ENCODE assay signal across 11 mouse cellular contexts in genomic region chr4:81578981-81579380, GRCm38 (mm10).
DNase-seq lines count a peak whose midpoint lies in the region; ATAC-seq and TF ChIP-seq lines count a peak whose summit lies in the region.
"Had no signal": no experiment of that assay in that cellular context is flagged by ENCODE, and none has a peak within 500 bp of the region (broad histone marks: within the 10 kb centered on the region; RNA-seq: fewer than 3 reads in every experiment).

No protein-coding gene starts in this region.

- DNase-seq in right cerebral cortex, postnatal 10 days (ENCODE audit: low spot score in 2 of 2): peak; percentile 45 to 57
- DNase-seq in right cerebral cortex, postnatal 36 days (ENCODE audit: low spot score in 2 of 2): no peak
- DNase-seq in limb, embryonic 14.5 days (ENCODE audit: low spot score): peak; percentile 40
- DNase-seq in adrenal gland, adult (ENCODE audit: inconsistent age in 2 of 2, low spot score in 1 of 2): no peak
- no peak for DNase-seq in adipocyte (ENCODE audit: low spot score)
- no peak for DNase-seq in spleen, postnatal 36 days (ENCODE audit: low spot score in 2 of 2)
- DNase-seq: kidney, postnatal 25 days had no signal

- H3K4me1 ChIP-seq in forebrain, embryonic 12.5 days: peaks cover 13% of the 10 kb centered on the region
- peaks cover 27% of the 10 kb centered on the region for H3K4me1 ChIP-seq in limb, embryonic 14.5 days (ENCODE audit: control insufficient read depth, insufficient read depth, low read length)
- H3K4me1 ChIP-seq: megakaryocyte, embryonic 14.5 days; stomach, embryonic 15.5 days had no signal

- peak overlapping the region; percentile 62; the same call in 1 of the 2 replicates for H3K27ac ChIP-seq in forebrain, embryonic 12.5 days
- peak overlapping the region; percentile 59; the same call in 1 of the 2 replicates for H3K27ac ChIP-seq in limb, embryonic 14.5 days (replicated peaks; ENCODE audit: low read depth, low read length)
- H3K27ac ChIP-seq: stomach, embryonic 15.5 days had no signal

- peak; percentile 94 for ATAC-seq in forebrain, embryonic 12.5 days (ENCODE audit: low FRiP score)
- peak; percentile 65 for ATAC-seq in limb, embryonic 14.5 days (ENCODE audit: low FRiP score, low read depth)
- ATAC-seq: Patski had no signal

- WGBS in forebrain, embryonic 12.5 days: 23% methylated on average over 6 of the region's 6 CpGs
- WGBS in limb, embryonic 14.5 days: 34% methylated on average over 6 of the region's 6 CpGs

- H3K4me2 ChIP-seq in forebrain, embryonic 12.5 days: no peak overlapping the region
- H3K4me2 ChIP-seq in limb, embryonic 14.5 days (replicated peaks; ENCODE audit: low read depth, low read length, severe bottlenecking): 0 out of 2 replicates have a peak overlapping the region, but pooled peaks have one; percentile 4
- H3K4me2 ChIP-seq: stomach, embryonic 15.5 days had no signal

- H3K36me3 ChIP-seq in forebrain, embryonic 12.5 days (replicated peaks): no peaks in the 10 kb centered on the region
- H3K36me3 ChIP-seq in limb, embryonic 14.5 days (ENCODE audit: control insufficient read depth, insufficient read depth, low read length): no peaks in the 10 kb centered on the region
- H3K36me3 ChIP-seq: stomach, embryonic 15.5 days had no signal

- TF ChIP-seq POLR2A in limb, embryonic 14.5 days (IDR thresholded peaks at IDR 0.05; ENCODE audit: borderline replicate concordance, extremely low read depth, insufficient read depth, insufficient read length): no peak

- H3K9ac ChIP-seq in forebrain, embryonic 12.5 days: no peak overlapping the region
- H3K9ac ChIP-seq in limb, embryonic 14.5 days (ENCODE audit: low read depth, low read length, severe bottlenecking): no peak overlapping the region; the same call in 1 of the 2 replicates
- H3K9ac ChIP-seq: stomach, embryonic 15.5 days had no signal

- no peak overlapping the region for H3K4me3 ChIP-seq in forebrain, embryonic 12.5 days (replicated peaks)
- no peak overlapping the region for H3K4me3 ChIP-seq in limb, embryonic 14.5 days (replicated peaks; ENCODE audit: low read length)
- H3K4me3 ChIP-seq: megakaryocyte, embryonic 14.5 days; stomach, embryonic 15.5 days had no signal

- H3K27me3 ChIP-seq in forebrain, embryonic 12.5 days: no peaks in the 10 kb centered on the region
- H3K27me3 ChIP-seq in limb, embryonic 14.5 days (ENCODE audit: control insufficient read depth, insufficient read depth, low read length): no peaks in the 10 kb centered on the region
- H3K27me3 ChIP-seq: megakaryocyte, embryonic 14.5 days; Patski; stomach, embryonic 15.5 days had no signal

- H3K9me3 ChIP-seq in forebrain, embryonic 12.5 days: no peaks in the 10 kb centered on the region
- no peaks in the 10 kb centered on the region for H3K9me3 ChIP-seq in limb, embryonic 14.5 days (ENCODE audit: control insufficient read depth, low read length)
- H3K9me3 ChIP-seq: megakaryocyte, embryonic 14.5 days; stomach, embryonic 15.5 days had no signal

Comparison
In these comparisons a context has a peak if more than half of its experiments do, and no peak if none do; other contexts are left out.
1. DNase-seq: peak in right cerebral cortex, postnatal 10 days (2 of 2) and limb, embryonic 14.5 days (single experiment); none in right cerebral cortex, postnatal 36 days (0 of 2), adrenal gland, adult (0 of 2), adipocyte (single experiment) and spleen, postnatal 36 days (0 of 2).